ENCODE assay signal across 1 mouse cellular context in the genomic region with DNA sequence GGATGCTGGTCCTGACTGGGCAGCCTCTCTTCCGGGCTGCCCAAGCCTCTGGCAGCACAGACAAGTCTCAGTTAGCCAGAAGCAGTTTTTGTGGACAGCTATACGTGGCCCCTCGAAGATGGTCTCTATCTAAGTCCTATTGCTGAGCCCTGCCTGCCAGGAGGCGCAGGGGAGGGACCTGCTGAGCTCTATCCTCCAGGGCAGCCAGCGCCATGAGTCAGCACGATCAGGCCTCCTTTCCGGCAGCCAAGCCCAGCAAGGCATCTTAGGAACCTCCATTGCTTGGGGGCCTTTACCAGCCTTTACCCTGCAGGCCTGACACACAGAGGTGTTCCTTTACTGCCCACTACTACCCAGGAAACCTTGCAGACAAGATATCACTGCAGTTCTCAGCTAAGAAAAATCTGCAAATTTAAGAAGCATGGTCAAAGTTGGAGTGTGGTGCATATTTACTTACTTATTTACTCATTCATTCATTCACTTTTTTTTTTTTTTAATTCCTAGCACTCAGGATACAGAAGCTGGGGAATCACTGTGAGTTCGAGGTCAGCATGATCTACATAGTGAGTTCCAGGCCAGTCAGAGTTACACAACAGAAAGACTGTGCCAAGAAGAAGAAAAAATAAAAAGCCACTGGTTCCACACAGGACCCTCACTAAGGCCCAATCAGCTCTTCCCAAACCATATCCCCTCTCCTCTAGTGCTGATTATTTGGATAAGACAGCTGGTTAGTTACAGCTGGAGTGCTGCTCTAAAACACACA.
TF ChIP-seq lines count a peak whose summit lies in the region.

No protein-coding gene starts in this region.

TF ChIP-seq in MEL, 35 proteins besides CTCF, POLR2A, EP300 and RAD21 (continued from another document):
- TF ChIP-seq MAFK (IDR thresholded peaks at IDR 0.05; ENCODE audit: borderline replicate concordance, low read depth, low read length) (peak; percentile 27; the same call in 1 of the 2 replicates), E2F4 (IDR thresholded peaks at IDR 0.05; ENCODE audit: borderline replicate concordance, low read depth, low read length) (no peak), USF2 (IDR thresholded peaks at IDR 0.05; ENCODE audit: borderline replicate concordance in 1 of 2, insufficient read depth in 1 of 2, low read depth in 1 of 2, low read length in 2 of 2) (no peak)
TF ChIP-seq in MEL: peak in this region for 7.
